Mouse (Mus musculus): ENCODE measurements around the gene Ufd1.
"Not testable (repeated sequence)": the region's sequence is repeated elsewhere in the genome, so short reads cannot be mapped to it uniquely, and the experiment has no call there.

Gene Ufd1

GRCm38 (mm10) chr16:18809001-18809400 is 2.6 kb upstream of the Ufd1 start:
- no peak for DNase-seq (ENCODE audit: low read depth, low spot score)

- no peak for DNase-seq (ENCODE audit: low read depth, low spot score)
These were observed 547 bp upstream of the Ufd1 start for GRCm38 (mm10) chr16:18811032-18811431.

- no peak for DNase-seq (ENCODE audit: low read depth, low spot score)
These were observed 869 bp downstream of the Ufd1 start for GRCm38 (mm10) chr16:18812385-18812910.

- DNase-seq (ENCODE audit: low read depth, low spot score): no peak
These were observed 10.8 kb downstream of the Ufd1 start for GRCm38 (mm10) chr16:18822356-18822755.

- no peak for DNase-seq (ENCODE audit: low read depth, low spot score)
These were observed 11.3 kb downstream of the Ufd1 start for GRCm38 (mm10) chr16:18822925-18823324.

- no peak for DNase-seq (ENCODE audit: low read depth, low spot score)
These were observed 17.1 kb downstream of the Ufd1 start for GRCm38 (mm10) chr16:18828630-18829029.

- DNase-seq (ENCODE audit: low read depth, low spot score): no peak
These were observed 17.5 kb downstream of the Ufd1 start for GRCm38 (mm10) chr16:18829102-18829501.

GRCm38 (mm10) chr16:18833486-18833885 is 21.9 kb downstream of the Ufd1 start:
- DNase-seq (ENCODE audit: low read depth, low spot score): no peak

GRCm38 (mm10) chr16:18836073-18836467 is 24.5 kb downstream of the Ufd1 start:
- no peak for DNase-seq (ENCODE audit: low read depth, low spot score)

- peak; percentile 88 for DNase-seq (ENCODE audit: low read depth, low spot score)
These were observed 25.1 kb downstream of the Ufd1 start, which contains the start of the genes 2510002D24Rik and Gm28539 for GRCm38 (mm10) chr16:18836468-18837208. TSS of gene 2510002D24Rik (plus strand) at chr16:18836578. TSS of gene Gm28539 (plus strand) at chr16:18836584.

GRCm38 (mm10) chr16:18838346-18838745 is 26.8 kb downstream of the Ufd1 start:
- DNase-seq (ENCODE audit: low read depth, low spot score): no peak

GRCm38 (mm10) chr16:18846301-18846820 is 34.8 kb downstream of the Ufd1 start:
- DNase-seq (ENCODE audit: low read depth, low spot score): no peak

GRCm38 (mm10) chr16:18849521-18850190 is 38.1 kb downstream of the Ufd1 start:
- not testable (repeated sequence) for DNase-seq (ENCODE audit: low read depth, low spot score)

GRCm38 (mm10) chr16:18858551-18858950 is 47.0 kb downstream of the Ufd1 start:
- DNase-seq (ENCODE audit: low read depth, low spot score): peak; percentile 43

GRCm38 (mm10) chr16:18860186-18860585 is 48.6 kb downstream of the Ufd1 start:
- peak; percentile 84 for DNase-seq (ENCODE audit: low read depth, low spot score)

- not testable (repeated sequence) for DNase-seq (ENCODE audit: low read depth, low spot score)
These were observed 58.9 kb downstream of the Ufd1 start for GRCm38 (mm10) chr16:18870495-18870894.

GRCm38 (mm10) chr16:18876091-18876441 is 64.5 kb downstream of the Ufd1 start:
- DNase-seq (ENCODE audit: low read depth, low spot score): no peak

- peak; percentile 85 for DNase-seq (ENCODE audit: low read depth, low spot score)
These were observed 65.1 kb downstream of the Ufd1 start, which contains the start of the genes Mrpl40 and Hira for GRCm38 (mm10) chr16:18876442-18877308. TSS of gene Mrpl40 (minus strand) at chr16:18876862. TSS of gene Hira (plus strand) at chr16:18877037.

- DNase-seq (ENCODE audit: low read depth, low spot score): peak; percentile 21
These were observed 66.0 kb downstream of the Ufd1 start for GRCm38 (mm10) chr16:18877386-18878090.

- DNase-seq (ENCODE audit: low read depth, low spot score): no peak
These were observed 66.6 kb downstream of the Ufd1 start for GRCm38 (mm10) chr16:18878091-18878720.

All from skeletal muscle tissue, adult 2 months (tissue).